Mouse (Mus musculus): Measurements from ENCODE around the gene Fahd2a.

Gene Fahd2a

GRCm38 (mm10) chr2:127444055-127444789 is at the start of gene Fahd2a:
TSS of gene Fahd2a (minus strand) at chr2:127444565.
- peak; percentile 95 for DNase-seq

GRCm38 (mm10) chr2:127484476-127485170 is 40.3 kb upstream of the Fahd2a start:
- peak; percentile 70 to 80 for DNase-seq

- DNase-seq, result no peak
These were observed 38.6 kb upstream of the Fahd2a start for GRCm38 (mm10) chr2:127483001-127483400.

GRCm38 (mm10) chr2:127482533-127482911 is 38.2 kb upstream of the Fahd2a start:
- DNase-seq, result peak; percentile 49 to 51

GRCm38 (mm10) chr2:127481841-127482532 is 37.6 kb upstream of the Fahd2a start:
- DNase-seq, result no peak

- peak in 1 of 2 experiments; percentile 33 for DNase-seq
These were observed 35.4 kb upstream of the Fahd2a start for GRCm38 (mm10) chr2:127479763-127480162.

- no peak for DNase-seq
These were observed 34.8 kb upstream of the Fahd2a start for GRCm38 (mm10) chr2:127479210-127479609.

- DNase-seq, result no peak
These were observed 27.9 kb upstream of the Fahd2a start for GRCm38 (mm10) chr2:127472279-127472678.

GRCm38 (mm10) chr2:127471281-127471680 is 26.9 kb upstream of the Fahd2a start:
- no peak for DNase-seq

GRCm38 (mm10) chr2:127470661-127471060 is 26.3 kb upstream of the Fahd2a start:
- DNase-seq, result no peak

- DNase-seq, result no peak
These were observed 25.8 kb upstream of the Fahd2a start for GRCm38 (mm10) chr2:127470183-127470582.

- DNase-seq, result peak; percentile 78 to 81
These were observed 17.9 kb upstream of the Fahd2a start for GRCm38 (mm10) chr2:127462314-127462713.

- no peak for DNase-seq
These were observed 17.0 kb upstream of the Fahd2a start for GRCm38 (mm10) chr2:127461351-127461750.

GRCm38 (mm10) chr2:127459341-127459740 is 15.0 kb upstream of the Fahd2a start:
- peak; percentile 62 to 63 for DNase-seq

- peak; percentile 87 to 94 for DNase-seq
These were observed 9.4 kb upstream of the Fahd2a start for GRCm38 (mm10) chr2:127453764-127454163.

- no peak for DNase-seq
These were observed 8.8 kb upstream of the Fahd2a start for GRCm38 (mm10) chr2:127453141-127453540.

- DNase-seq, result no peak
These were observed 7.4 kb upstream of the Fahd2a start for GRCm38 (mm10) chr2:127451748-127452147.

- peak in 1 of 2 experiments; percentile 28 for DNase-seq
These were observed 5.3 kb upstream of the Fahd2a start for GRCm38 (mm10) chr2:127449691-127450090.

GRCm38 (mm10) chr2:127446847-127447246 is 2.5 kb upstream of the Fahd2a start:
- DNase-seq, result no peak

GRCm38 (mm10) chr2:127437697-127438096 is 6.7 kb downstream of the Fahd2a start:
- DNase-seq, result no peak

- DNase-seq, result no peak
These were observed 8.8 kb downstream of the Fahd2a start for GRCm38 (mm10) chr2:127435554-127435953.

GRCm38 (mm10) chr2:127435135-127435534 is 9.2 kb downstream of the Fahd2a start:
- DNase-seq, result peak in 1 of 2 experiments; percentile 53

- peak; percentile 44 to 78 for DNase-seq
These were observed 10.7 kb downstream of the Fahd2a start for GRCm38 (mm10) chr2:127433487-127434295.

All from cerebellum, postnatal 14 days (tissue).